ENCODE assay signal across 13 mouse cellular contexts in the genomic region with DNA sequence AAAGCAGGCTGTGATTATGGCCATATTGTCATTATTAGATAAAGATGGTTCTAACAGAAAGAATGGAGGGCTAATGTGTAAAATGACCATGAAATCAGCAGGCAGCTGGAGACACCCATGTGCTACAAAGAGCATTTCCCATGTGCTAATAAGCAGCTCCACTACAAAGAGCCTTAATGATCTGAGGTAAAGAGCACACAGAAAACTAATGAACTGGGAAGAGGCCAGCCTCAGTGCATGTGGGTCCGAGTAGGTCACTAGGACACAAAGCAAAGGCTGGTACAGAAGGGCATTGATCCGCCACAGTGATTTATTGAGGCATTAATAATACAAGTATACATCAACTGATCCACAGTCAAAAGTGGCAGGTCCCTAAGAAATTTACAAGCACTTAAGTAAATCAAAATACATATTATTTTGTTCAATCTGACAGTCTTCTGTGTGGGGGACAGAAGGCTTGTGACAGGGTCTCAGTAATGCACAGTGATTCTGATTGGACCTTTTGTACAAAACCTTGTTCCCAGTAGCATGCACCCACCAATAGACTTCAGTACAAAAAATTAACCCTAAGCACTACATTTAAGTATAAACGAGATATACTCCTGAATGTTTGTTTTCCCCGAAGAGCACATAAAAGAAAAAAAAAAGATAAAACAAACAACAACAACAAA.
DNase-seq lines count a peak whose midpoint lies in the region; ATAC-seq lines count a peak whose summit lies in the region.
"Had no signal": no experiment of that assay in that cellular context is flagged by ENCODE, and none has a peak within 500 bp of the region (broad histone marks: within the 10 kb centered on the region; RNA-seq: fewer than 3 reads in every experiment).

No protein-coding gene starts in this region.

- no peaks in the 10 kb centered on the region for H3K27me3 ChIP-seq in embryonic facial prominence, embryonic 12.5 days
- H3K27me3 ChIP-seq in hindbrain, embryonic 10.5 days (ENCODE audit: insufficient read depth, poor library complexity, severe bottlenecking) = peaks cover 71% of the 10 kb centered on the region
- H3K27me3 ChIP-seq in midbrain, embryonic 14.5 days (ENCODE audit: control insufficient read depth, insufficient read depth, low read length) = no peaks in the 10 kb centered on the region
- H3K27me3 ChIP-seq in liver, embryonic 12.5 days (replicated peaks) = no peaks in the 10 kb centered on the region
- no peaks in the 10 kb centered on the region for H3K27me3 ChIP-seq in kidney, embryonic 15.5 days
- H3K27me3 ChIP-seq: heart, embryonic 12.5 days; limb, embryonic 15.5 days had no signal

- ATAC-seq in embryonic facial prominence, embryonic 12.5 days (ENCODE audit: insufficient number of reproducible peaks, insufficient read depth, low FRiP score, low TSS enrichment) = 0 out of 2 replicates have a peak, but pooled peaks have one; percentile 22
- peak; percentile 68; the same call in 1 of the 2 replicates for ATAC-seq in midbrain, embryonic 14.5 days (ENCODE audit: low FRiP score, low TSS enrichment)
- ATAC-seq in liver, embryonic 12.5 days = no peak
- no peak for ATAC-seq in kidney, embryonic 15.5 days (replicated peaks; ENCODE audit: low FRiP score)
- ATAC-seq: CD4-positive, CD25-positive, alpha-beta regulatory T cell, adult 4 months had no signal

- peaks cover 3% of the 10 kb centered on the region; the same call in 1 of the 2 replicates for H3K4me1 ChIP-seq in embryonic facial prominence, embryonic 12.5 days
- H3K4me1 ChIP-seq in hindbrain, embryonic 10.5 days (replicated peaks) = peaks cover 18% of the 10 kb centered on the region
- no peaks in the 10 kb centered on the region for H3K4me1 ChIP-seq in midbrain, embryonic 14.5 days (ENCODE audit: control insufficient read depth, insufficient read depth, low read length)
- no peaks in the 10 kb centered on the region for H3K4me1 ChIP-seq in liver, embryonic 12.5 days
- H3K4me1 ChIP-seq in kidney, embryonic 15.5 days = no peaks in the 10 kb centered on the region
- H3K4me1 ChIP-seq: limb, embryonic 15.5 days had no signal

- no peaks in the 10 kb centered on the region for H3K9me3 ChIP-seq in embryonic facial prominence, embryonic 12.5 days
- H3K9me3 ChIP-seq in hindbrain, embryonic 10.5 days = no peaks in the 10 kb centered on the region
- no peaks in the 10 kb centered on the region for H3K9me3 ChIP-seq in midbrain, embryonic 14.5 days (ENCODE audit: control insufficient read depth, low read length)
- H3K9me3 ChIP-seq in liver, embryonic 12.5 days (replicated peaks) = no peaks in the 10 kb centered on the region
- H3K9me3 ChIP-seq in kidney, embryonic 15.5 days (replicated peaks) = no peaks in the 10 kb centered on the region
- H3K9me3 ChIP-seq: heart, embryonic 12.5 days; limb, embryonic 15.5 days had no signal

- no peak overlapping the region for H3K4me3 ChIP-seq in embryonic facial prominence, embryonic 12.5 days
- H3K4me3 ChIP-seq in hindbrain, embryonic 10.5 days = no peak overlapping the region
- no peak overlapping the region for H3K4me3 ChIP-seq in midbrain, embryonic 14.5 days (replicated peaks; ENCODE audit: low read depth, low read length)
- H3K4me3 ChIP-seq in liver, embryonic 12.5 days = no peak overlapping the region
- no peak overlapping the region for H3K4me3 ChIP-seq in kidney, embryonic 15.5 days (replicated peaks)
- H3K4me3 ChIP-seq: heart, embryonic 12.5 days; limb, embryonic 15.5 days had no signal

- no peaks in the 10 kb centered on the region for H3K36me3 ChIP-seq in embryonic facial prominence, embryonic 12.5 days
- no peaks in the 10 kb centered on the region for H3K36me3 ChIP-seq in hindbrain, embryonic 10.5 days
- H3K36me3 ChIP-seq in midbrain, embryonic 14.5 days (ENCODE audit: control insufficient read depth, insufficient read depth, low read length) = no peaks in the 10 kb centered on the region
- H3K36me3 ChIP-seq in liver, embryonic 12.5 days = no peaks in the 10 kb centered on the region
- H3K36me3 ChIP-seq in kidney, embryonic 15.5 days = no peaks in the 10 kb centered on the region
- H3K36me3 ChIP-seq: heart, embryonic 12.5 days; limb, embryonic 15.5 days had no signal

- no peak overlapping the region for H3K4me2 ChIP-seq in embryonic facial prominence, embryonic 12.5 days (replicated peaks)
- H3K4me2 ChIP-seq in midbrain, embryonic 14.5 days (ENCODE audit: low read length) = no peak overlapping the region
- no peak overlapping the region for H3K4me2 ChIP-seq in liver, embryonic 12.5 days
- H3K4me2 ChIP-seq in kidney, embryonic 15.5 days = no peak overlapping the region
- H3K4me2 ChIP-seq: heart, embryonic 12.5 days; limb, embryonic 15.5 days; lung, embryonic 14.5 days had no signal

- H3K27ac ChIP-seq in embryonic facial prominence, embryonic 12.5 days = no peak overlapping the region
- no peak overlapping the region for H3K27ac ChIP-seq in hindbrain, embryonic 10.5 days
- H3K27ac ChIP-seq in midbrain, embryonic 14.5 days (replicated peaks; ENCODE audit: low read depth, low read length) = no peak overlapping the region
- H3K27ac ChIP-seq in liver, embryonic 12.5 days = no peak overlapping the region
- no peak overlapping the region for H3K27ac ChIP-seq in kidney, embryonic 15.5 days
- H3K27ac ChIP-seq: limb, embryonic 15.5 days had no signal

- DNase-seq in embryo, embryonic 10 days (ENCODE audit: low spot score) = peak; percentile 50
- DNase-seq in hindbrain, embryonic 10.5 days (ENCODE audit: low spot score) = peak; percentile 15
- peak; percentile 27 for DNase-seq in midbrain, embryonic 14.5 days
- no peak for DNase-seq in cerebellum, adult 11-12 months
- no peak for DNase-seq in kidney, adult 11 months
- DNase-seq: gastrocnemius, postnatal 14 days; lung, embryonic 14.5 days had no signal

- WGBS in embryonic facial prominence, embryonic 12.5 days = 76% methylated on average over 4 of the region's 4 CpGs
- WGBS in hindbrain, embryonic 10.5 days = 56% methylated on average over 4 of the region's 4 CpGs
- WGBS in midbrain, embryonic 14.5 days = 50% methylated on average over 4 of the region's 4 CpGs
- WGBS in liver, embryonic 12.5 days (ENCODE audit: insufficient replicate concordance) = 71% methylated on average over 4 of the region's 4 CpGs
- 55% methylated on average over 4 of the region's 4 CpGs for WGBS in kidney, embryonic 15.5 days

- H3K9ac ChIP-seq in embryonic facial prominence, embryonic 12.5 days = no peak overlapping the region
- no peak overlapping the region for H3K9ac ChIP-seq in midbrain, embryonic 14.5 days (replicated peaks; ENCODE audit: low read length)
- no peak overlapping the region for H3K9ac ChIP-seq in liver, embryonic 12.5 days
- no peak overlapping the region for H3K9ac ChIP-seq in kidney, embryonic 15.5 days
- H3K9ac ChIP-seq: heart, embryonic 12.5 days; limb, embryonic 15.5 days; lung, embryonic 14.5 days had no signal

Comparison
In these comparisons a context has a peak if more than half of its experiments do, and no peak if none do; other contexts are left out.
1. DNase-seq: peak in embryo, embryonic 10 days (single experiment), hindbrain, embryonic 10.5 days (single experiment) and midbrain, embryonic 14.5 days (single experiment); none in cerebellum, adult 11-12 months (single experiment) and kidney, adult 11 months (single experiment).
2. ATAC-seq: peak in embryonic facial prominence, embryonic 12.5 days (single experiment) and midbrain, embryonic 14.5 days (single experiment); none in liver, embryonic 12.5 days (single experiment) and kidney, embryonic 15.5 days (single experiment).